Mouse (Mus musculus): ENCODE measurements around the gene Lipa. TPM values are rescaled to one million over a fixed set of nuclear protein-coding genes. Genes with fewer than 3 reads are reported as not detected.

Lipa gene
- polyA plus RNA-seq, 1 experiment: 30.2 TPM

- Histone ChIP-seq H3K4me3 (ENCODE audit: extremely low read depth, insufficient read depth, insufficient read length) (no peak overlapping the region), H3K27ac (ENCODE audit: insufficient read depth, low read length) (no peak overlapping the region), H3K36me3 (ENCODE audit: control insufficient read depth, insufficient read depth, low read length) (no peaks in the 10 kb centered on the region), H3K27me3 (ENCODE audit: control insufficient read depth, insufficient read depth, low read length) (no peaks in the 10 kb centered on the region), H3K4me1 (ENCODE audit: control insufficient read depth, insufficient read depth, insufficient read length) (no peaks in the 10 kb centered on the region)
- WGBS: 24% methylated on average over 1 of the region's 1 CpGs
- TF ChIP-seq CTCF (IDR thresholded peaks at IDR 0.05; ENCODE audit: extremely low read depth, insufficient read depth, insufficient read length, insufficient replicate concordance): no peak
- no peak for TF ChIP-seq POLR2A (IDR thresholded peaks at IDR 0.05; ENCODE audit: low read depth, low read length)
- DNase-seq (ENCODE audit: low read depth in 1 of 2, low spot score in 2 of 2): no peak
Measured at GRCm38 (mm10) chr19:34450784-34451370, 76.4 kb downstream of the Lipa start.

GRCm38 (mm10) chr19:34448851-34449250, 78.4 kb downstream of the Lipa start:
- H3K27ac ChIP-seq (ENCODE audit: insufficient read depth, low read length): no peak overlapping the region
- TF ChIP-seq CTCF (IDR thresholded peaks at IDR 0.05; ENCODE audit: extremely low read depth, insufficient read depth, insufficient read length, insufficient replicate concordance) (no peak), POLR2A (IDR thresholded peaks at IDR 0.05; ENCODE audit: low read depth, low read length) (no peak)
- no peaks in the 10 kb centered on the region for H3K4me1 ChIP-seq (ENCODE audit: control insufficient read depth, insufficient read depth, insufficient read length)
- H3K27me3 ChIP-seq (ENCODE audit: control insufficient read depth, insufficient read depth, low read length): no peaks in the 10 kb centered on the region
- H3K4me3 ChIP-seq (ENCODE audit: extremely low read depth, insufficient read depth, insufficient read length): no peak overlapping the region
- no peaks in the 10 kb centered on the region for H3K36me3 ChIP-seq (ENCODE audit: control insufficient read depth, insufficient read depth, low read length)
- 91% methylated on average over 1 of the region's 1 CpGs for WGBS
- DNase-seq (ENCODE audit: low read depth in 1 of 2, low spot score in 2 of 2): no peak

- WGBS: 66% methylated on average over 4 of the region's 4 CpGs
- Histone ChIP-seq H3K27me3 (ENCODE audit: control insufficient read depth, insufficient read depth, low read length) (no peaks in the 10 kb centered on the region), H3K4me1 (ENCODE audit: control insufficient read depth, insufficient read depth, insufficient read length) (no peaks in the 10 kb centered on the region), H3K27ac (ENCODE audit: insufficient read depth, low read length) (no peak overlapping the region), H3K36me3 (ENCODE audit: control insufficient read depth, insufficient read depth, low read length) (no peaks in the 10 kb centered on the region), H3K4me3 (ENCODE audit: extremely low read depth, insufficient read depth, insufficient read length) (no peak overlapping the region)
- no peak for TF ChIP-seq CTCF (IDR thresholded peaks at IDR 0.05; ENCODE audit: extremely low read depth, insufficient read depth, insufficient read length, insufficient replicate concordance)
- no peak for TF ChIP-seq POLR2A (IDR thresholded peaks at IDR 0.05; ENCODE audit: low read depth, low read length)
- no peak for DNase-seq (ENCODE audit: low read depth in 1 of 2, low spot score in 2 of 2)
Measured at GRCm38 (mm10) chr19:34445410-34446012, 81.8 kb downstream of the Lipa start.

GRCm38 (mm10) chr19:34444785-34445184, 82.5 kb downstream of the Lipa start:
- 62% methylated on average over 3 of the region's 3 CpGs for WGBS
- TF ChIP-seq POLR2A (IDR thresholded peaks at IDR 0.05; ENCODE audit: low read depth, low read length): no peak
- no peak for TF ChIP-seq CTCF (IDR thresholded peaks at IDR 0.05; ENCODE audit: extremely low read depth, insufficient read depth, insufficient read length, insufficient replicate concordance)
- H3K27ac ChIP-seq (ENCODE audit: insufficient read depth, low read length): no peak overlapping the region

More at GRCm38 (mm10) chr19:34444785-34445184, 82.5 kb downstream of the Lipa start:
- no peak for DNase-seq (ENCODE audit: low read depth in 1 of 2, low spot score in 2 of 2)
- H3K36me3 ChIP-seq (ENCODE audit: control insufficient read depth, insufficient read depth, low read length): no peaks in the 10 kb centered on the region
- H3K4me3 ChIP-seq (ENCODE audit: extremely low read depth, insufficient read depth, insufficient read length): no peak overlapping the region
- H3K4me1 ChIP-seq (ENCODE audit: control insufficient read depth, insufficient read depth, insufficient read length): no peaks in the 10 kb centered on the region
- no peaks in the 10 kb centered on the region for H3K27me3 ChIP-seq (ENCODE audit: control insufficient read depth, insufficient read depth, low read length)

Other genes starting within 250 kb of the Lipa start
- 1.1 and 1.4 TPM in 2 replicates for gene Fas, start 236.8 kb downstream of the Lipa start, polyA plus RNA-seq (2012; rRNA removed)
- gene Ch25h, start 52.3 kb downstream of the Lipa start, polyA plus RNA-seq (2012; rRNA removed): 12.9 and 20.8 TPM in 2 replicates
- 0.83 TPM in 2 replicates for gene Ifit2, start 23.2 kb upstream of the Lipa start, polyA plus RNA-seq (2012; rRNA removed)
- 2.8 and 3.3 TPM in 2 replicates for gene Ifit3, start 56.1 kb upstream of the Lipa start, polyA plus RNA-seq (2012; rRNA removed)
- 1.9 and 2.2 TPM in 2 replicates for gene Ifit1bl1, start 74.5 kb upstream of the Lipa start, polyA plus RNA-seq (2012; rRNA removed)
- 0.68 and 0.70 TPM in 2 replicates for gene Ifit3b, start 80.5 kb upstream of the Lipa start, polyA plus RNA-seq (2012; rRNA removed)
- 0.05 and 0.11 TPM in 2 replicates for gene Ifit1bl2, start 113.3 kb upstream of the Lipa start, polyA plus RNA-seq (2012; rRNA removed)
- 2.0 and 2.4 TPM in 2 replicates for gene Ifit1, start 113.4 kb upstream of the Lipa start, polyA plus RNA-seq (2012; rRNA removed)
- gene Slc16a12, start 219.8 kb upstream of the Lipa start, polyA plus RNA-seq (2012; rRNA removed): 0.22 and 0.27 TPM in 2 replicates